Mouse (Mus musculus) gastrocnemius, postnatal 36 days (tissue): ENCODE results near the gene Vinac1. TPM values are rescaled to one million over a fixed set of nuclear protein-coding genes. Genes with fewer than 3 reads are reported as not detected.
"Not testable (repeated sequence)": the region's sequence is repeated elsewhere in the genome, so short reads cannot be mapped to it uniquely, and the experiment has no call there.

Experiments used
- DNase-seq, 2 experiments: peaks; one replicate each; pipeline ENCODE4 v3.0.0; 2022
- intact Hi-C: fragments of 180-260 bp; cut with DNase I; formaldehyde crosslinking; loops from one replicate; pipeline ENCODE4 v1.15.1; 2025
- total RNA-seq, 2 experiments: library from RNA; stranded (reverse); gene quantifications; 2 replicates each; pipeline ENCODE4 v1.2.3; 2021

Gene Vinac1
- total RNA-seq, 2 experiments from 2014 or later = not detected

DNA sequence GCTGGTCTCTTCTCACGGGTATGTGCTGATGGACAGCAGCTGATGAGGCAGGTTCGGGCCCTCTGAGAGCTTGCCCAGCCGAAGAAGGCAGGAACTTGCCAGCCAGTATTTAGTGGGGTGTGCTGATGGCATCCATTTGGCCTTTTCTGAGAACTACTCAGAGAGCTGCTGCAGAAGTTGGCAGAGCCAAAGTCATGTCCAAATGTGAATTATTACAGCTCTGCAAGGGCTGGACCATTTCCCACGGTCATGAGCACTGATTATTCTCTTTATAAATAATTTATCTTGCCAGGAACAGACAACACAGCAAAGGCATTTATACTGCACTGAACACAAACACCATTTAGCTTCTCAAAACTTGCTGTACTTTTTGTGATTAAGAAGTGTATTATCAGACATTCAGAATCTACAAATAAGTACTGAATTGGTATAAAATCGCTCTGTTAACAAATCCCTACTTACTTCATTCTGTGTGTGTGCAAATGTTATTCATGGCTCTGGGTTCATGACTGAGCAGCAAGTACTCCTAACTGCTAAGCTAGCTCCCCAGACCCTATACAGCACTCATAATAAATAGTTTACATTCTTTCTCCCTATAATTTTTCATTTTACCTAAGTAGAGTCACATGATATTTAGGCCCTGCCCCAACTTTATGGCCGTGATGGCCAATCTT lies 1.7 kb downstream of the Vinac1 start:
- no peak for DNase-seq
- intact Hi-C loops = no loop called here

GRCm38 (mm10) chr2:129040567-129040966 lies 7.4 kb downstream of the Vinac1 start:
- DNase-seq = no peak
- intact Hi-C loops = no loop called here

DNA sequence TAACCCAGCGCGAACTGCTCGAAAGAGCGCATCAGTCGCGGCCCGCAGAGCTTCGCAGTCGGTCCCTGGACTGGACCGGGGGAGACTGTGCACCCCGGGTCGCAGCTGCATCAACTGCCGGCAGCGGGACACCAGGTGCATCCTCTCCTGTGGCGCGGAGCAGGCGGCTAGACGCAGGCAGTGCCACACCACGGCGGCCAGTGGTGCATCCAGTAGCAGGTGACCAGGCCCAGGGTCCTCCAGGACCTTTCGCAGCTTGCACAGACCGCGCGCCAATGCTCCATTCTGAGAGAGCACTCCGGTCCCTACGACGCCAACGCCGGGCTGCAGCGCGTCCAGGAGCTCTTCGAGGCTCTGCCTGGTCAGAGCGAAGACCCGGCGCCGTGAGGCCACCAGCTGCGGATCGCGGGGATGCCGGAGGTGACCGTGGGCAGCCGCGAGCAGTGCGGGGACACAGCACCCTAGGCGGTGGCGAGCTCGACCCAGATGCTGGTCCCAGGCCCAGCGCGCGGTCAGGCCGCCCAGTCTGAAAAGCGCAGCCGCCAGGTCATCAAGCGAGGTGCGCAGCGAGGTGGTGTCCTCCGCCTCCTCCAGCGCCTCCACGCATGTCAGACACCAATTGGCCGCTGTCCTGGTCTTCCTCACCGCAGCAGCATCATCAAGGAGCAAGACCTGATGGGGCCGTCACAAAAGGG lies 8.9 kb downstream of the Vinac1 start:
- no peak for DNase-seq
- intact Hi-C loops = no loop called here

GRCm38 (mm10) chr2:129038426-129038936 lies 9.5 kb downstream of the Vinac1 start:
- intact Hi-C loops = no loop called here
- DNase-seq = no peak

DNA sequence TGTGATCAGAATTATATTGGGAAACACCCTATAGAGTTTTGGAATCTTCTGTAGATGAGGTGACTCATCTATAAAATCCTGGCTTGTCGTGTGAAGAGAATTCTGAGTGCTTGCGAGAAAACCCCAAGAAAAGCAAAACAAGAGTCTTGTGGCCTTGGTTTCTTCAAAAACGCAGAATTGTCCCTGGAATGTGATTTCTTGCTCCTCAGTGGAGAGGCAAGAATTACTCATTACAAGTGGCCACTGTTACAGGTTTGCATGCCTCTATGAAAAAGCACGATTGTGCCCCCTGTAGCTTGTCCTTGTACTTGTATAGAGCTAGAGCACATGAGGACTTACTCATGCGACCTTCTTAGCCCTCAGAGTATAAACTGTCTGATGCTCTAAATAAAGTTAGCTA lies 12.6 kb downstream of the Vinac1 start:
- intact Hi-C loops = no loop called here
- DNase-seq = no peak

GRCm38 (mm10) chr2:129024820-129025219 lies 23.2 kb downstream of the Vinac1 start:
- DNase-seq = no peak
- intact Hi-C loops = no loop called here

- intact Hi-C loops = no loop called here
- no peak for DNase-seq
Observed at GRCm38 (mm10) chr2:129020106-129020505, 27.9 kb downstream of the Vinac1 start.

DNA sequence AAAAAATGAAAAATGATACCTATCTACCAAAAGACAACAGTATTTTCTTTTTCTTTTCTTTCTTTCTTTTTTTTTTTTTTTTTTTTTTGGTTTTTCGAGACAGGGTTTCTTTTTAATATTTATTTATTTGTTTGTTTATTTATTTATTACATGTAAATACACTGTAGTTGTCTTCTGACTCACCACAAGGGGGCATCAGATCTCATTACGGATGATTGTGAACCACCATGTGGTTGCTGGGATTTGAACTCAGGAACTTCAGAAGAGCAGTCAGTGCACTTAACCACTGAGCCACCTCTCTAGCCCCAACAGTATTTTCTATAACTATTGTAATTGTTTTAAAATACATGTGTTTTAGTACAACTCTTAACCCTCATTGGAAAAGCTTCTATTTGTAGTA lies 39.1 kb downstream of the Vinac1 start:
- intact Hi-C loops = loop anchor here (5.0 kb wide), 1 partner anchor 62 kb away; no protein-coding TSS in a partner anchor

DNA sequence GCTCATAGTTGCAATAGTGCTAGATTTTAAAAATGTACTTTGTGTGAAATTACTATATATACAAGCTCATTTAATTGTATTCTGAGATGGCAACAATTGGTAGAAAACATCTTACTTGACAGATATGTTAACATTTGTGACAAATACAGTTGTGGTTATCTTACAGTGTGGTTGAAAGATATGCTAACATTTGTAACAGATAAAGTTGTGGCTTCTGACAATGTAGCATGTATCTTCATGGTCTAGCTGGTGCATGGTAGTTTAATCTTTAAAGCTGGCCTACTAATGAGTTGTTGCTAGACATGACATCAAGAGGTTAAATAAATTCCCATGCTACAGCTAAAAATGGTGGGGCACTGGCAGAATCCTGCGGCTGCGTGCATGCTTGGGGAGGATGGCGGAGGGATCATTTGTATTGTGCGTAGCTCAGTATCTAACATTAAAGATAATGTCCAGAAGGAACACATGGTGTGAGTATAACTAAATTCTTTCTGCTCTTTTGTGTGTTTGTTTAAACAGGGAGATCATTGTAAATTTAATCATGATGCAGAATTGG lies 41.7 kb downstream of the Vinac1 start:
- intact Hi-C loops = loop anchor here (5.0 kb wide), 1 partner anchor 59 kb away; no protein-coding TSS in a partner anchor
- no peak for DNase-seq

More for the DNA sequence above, 39.1 kb downstream of the Vinac1 start:
- DNase-seq = not testable (repeated sequence)

DNA sequence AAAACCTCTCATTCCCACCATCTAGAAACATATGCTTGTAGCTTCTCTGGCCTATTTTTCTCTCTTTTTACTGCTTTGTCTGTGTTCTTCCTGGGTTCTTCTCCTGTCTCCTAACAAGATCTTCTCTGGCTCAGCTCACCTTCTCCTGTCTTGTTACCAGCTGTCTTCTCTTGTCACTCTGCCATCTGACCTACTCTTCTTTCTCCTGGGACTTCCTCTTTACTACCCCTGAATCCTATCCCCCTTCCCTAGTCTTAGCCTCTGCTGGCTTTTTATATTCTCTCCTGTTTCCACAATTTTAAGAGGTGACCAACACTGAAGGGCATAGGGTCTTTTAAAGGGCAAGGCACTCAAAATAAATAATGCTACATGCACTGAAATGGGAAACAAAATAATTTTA lies 43.1 kb downstream of the Vinac1 start:
- intact Hi-C loops = loop anchor here (5.0 kb wide), 1 partner anchor 58 kb away; no protein-coding TSS in a partner anchor

GRCm38 (mm10) chr2:128984746-128985145 lies 63.2 kb downstream of the Vinac1 start:
- intact Hi-C loops = no loop called here
- DNase-seq = no peak

More for the DNA sequence above, 43.1 kb downstream of the Vinac1 start:
- no peak for DNase-seq

DNA sequence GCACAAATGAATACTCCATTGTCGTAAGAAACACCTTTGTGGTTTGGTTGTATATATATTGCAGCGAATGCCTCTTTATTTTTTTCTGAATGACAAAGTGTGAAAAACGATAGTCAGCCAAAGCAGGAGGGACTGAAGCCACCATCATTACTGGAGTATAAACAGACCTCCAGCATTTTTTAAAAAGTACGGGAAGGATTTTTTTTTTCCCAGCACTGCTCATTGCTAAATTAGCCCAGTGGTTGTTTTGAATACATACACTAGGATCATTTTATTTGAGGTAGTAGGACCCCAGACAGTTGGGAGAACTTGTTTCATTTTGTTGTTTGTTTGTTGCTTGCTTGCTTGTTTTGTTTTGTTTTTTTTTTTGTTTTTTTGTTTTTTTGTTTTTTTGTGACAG lies 72.4 kb downstream of the Vinac1 start:
- intact Hi-C loops = no loop called here
- no peak for DNase-seq

Other genes with a start within 250 kb of the Vinac1 start
- gene Tmem87b, start 230.1 kb downstream of the Vinac1 start, total RNA-seq = 10 to 100 TPM; 11.4 to 13.0 TPM
- gene Fbln7, start 185.2 kb downstream of the Vinac1 start, total RNA-seq = 1 to 10 TPM; 3.6 to 6.9 TPM
- 1 to 10 TPM; 7.5 to 7.8 TPM for gene Zc3h8, start 104.1 kb downstream of the Vinac1 start, total RNA-seq
- 1 to 10 TPM; 5.0 to 7.6 TPM for gene Zc3h6, start 80.8 kb downstream of the Vinac1 start, total RNA-seq
- 10 to 100 TPM; 15.3 to 15.7 TPM for gene Gm10762, start 80.4 kb downstream of the Vinac1 start, total RNA-seq
- gene Ttl, start 17.8 kb upstream of the Vinac1 start, total RNA-seq = 1 to 10 TPM; 5.6 to 6.5 TPM
- gene Polr1b, start 52.8 kb upstream of the Vinac1 start, total RNA-seq = 10 to 100 TPM in 1 of 2 experiments, 1 to 10 TPM in 1; 8.9 to 11.7 TPM
- 1 to 10 TPM; 8.4 to 8.7 TPM for gene Chchd5, start 81.5 kb upstream of the Vinac1 start, total RNA-seq
- 10 to 100 TPM in 1 of 2 experiments, 1 to 10 TPM in 1; 7.9 to 10.5 TPM for gene Slc20a1, start 150.6 kb upstream of the Vinac1 start, total RNA-seq
- under 1 TPM; 0.47 to 0.69 TPM for gene Ckap2l, start 249.0 kb upstream of the Vinac1 start, total RNA-seq